Mouse (Mus musculus): ENCODE measurements around the gene Sprtn. TPM values are rescaled to one million over a fixed set of nuclear protein-coding genes. Genes with fewer than 3 reads are reported as not detected.

Gene Sprtn
- total and polyA plus RNA-seq, 3 experiments = 7.7 to 19.9 (median 19.4) TPM

DNA sequence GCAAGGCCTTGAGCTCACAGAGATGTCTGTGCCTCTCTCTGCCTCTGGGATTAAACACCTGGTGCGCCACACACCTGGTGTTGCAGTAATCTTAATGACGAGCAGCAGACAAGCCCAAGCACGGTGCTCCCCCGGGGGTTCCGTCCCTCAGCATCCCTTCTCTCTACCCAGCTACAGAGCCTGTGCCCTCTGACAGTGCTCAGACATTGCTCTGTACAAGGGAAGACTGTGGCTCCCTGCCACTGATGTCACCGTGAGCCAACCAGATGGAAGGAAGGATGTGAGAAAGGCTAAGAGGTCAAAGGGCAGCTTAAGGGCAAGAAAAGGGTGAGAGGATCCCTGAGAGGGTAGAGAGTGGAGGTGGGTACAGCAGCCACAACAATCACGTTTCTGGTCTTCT, 46.7 kb downstream of the Sprtn start:
- DNase-seq = no peak

- DNase-seq = peak; percentile 76
These were observed 50.4 kb downstream of the Sprtn start for GRCm38 (mm10) chr8:124947865-124948732.

- peak; percentile 46 for DNase-seq
These were observed 51.0 kb downstream of the Sprtn start for GRCm38 (mm10) chr8:124948733-124949111.

DNA sequence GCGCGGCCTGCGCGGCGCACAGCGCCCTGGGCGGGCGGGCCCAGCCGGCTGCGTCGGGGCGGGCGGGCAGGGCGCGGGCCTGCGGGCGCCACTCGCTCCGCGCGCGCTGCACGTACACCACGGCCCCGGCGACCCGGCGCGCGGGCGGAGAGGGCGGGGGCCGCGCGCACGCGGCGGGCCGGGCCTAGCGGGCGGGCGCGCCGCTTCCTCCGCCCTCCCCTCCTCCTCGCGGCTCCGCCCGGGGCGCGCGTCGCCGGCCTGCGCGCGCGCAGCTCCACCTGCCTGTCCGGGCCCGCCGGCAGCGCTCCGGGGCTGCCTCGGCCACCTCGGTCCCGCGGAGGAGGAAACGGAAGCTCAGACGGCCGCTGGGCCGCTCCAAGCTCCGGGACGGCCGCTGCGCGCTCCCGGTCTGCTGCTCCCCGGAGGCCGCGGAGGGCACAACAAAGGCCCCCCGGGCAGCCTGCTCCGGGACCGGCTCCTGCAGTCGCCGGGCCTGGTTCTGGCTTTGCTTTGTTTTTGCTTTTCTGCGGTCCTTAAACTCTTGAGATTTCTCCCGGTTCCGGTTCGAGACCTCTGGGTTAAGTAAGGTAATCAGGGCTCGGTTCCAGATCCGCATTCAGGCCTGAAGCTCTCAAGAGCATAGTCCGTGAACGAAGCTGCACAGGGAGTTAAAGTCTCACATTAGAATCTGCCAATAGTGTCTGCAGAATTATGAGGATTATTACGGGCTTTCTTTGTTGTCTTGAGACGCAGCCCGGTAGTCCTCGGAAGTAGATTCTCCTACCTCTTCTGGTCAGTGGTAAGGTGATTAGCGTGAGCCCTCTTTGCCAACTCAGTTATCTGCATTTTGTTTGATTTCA, 51.8 kb downstream of the Sprtn start, which contains the start of gene Egln1:
Gene Egln1, minus strand, starts transcription at position 116 of the 860 bp plus-strand sequence.
- DNase-seq = peak; percentile 93

GRCm38 (mm10) chr8:124950069-124950456, 52.4 kb downstream of the Sprtn start:
- DNase-seq = no peak

DNA sequence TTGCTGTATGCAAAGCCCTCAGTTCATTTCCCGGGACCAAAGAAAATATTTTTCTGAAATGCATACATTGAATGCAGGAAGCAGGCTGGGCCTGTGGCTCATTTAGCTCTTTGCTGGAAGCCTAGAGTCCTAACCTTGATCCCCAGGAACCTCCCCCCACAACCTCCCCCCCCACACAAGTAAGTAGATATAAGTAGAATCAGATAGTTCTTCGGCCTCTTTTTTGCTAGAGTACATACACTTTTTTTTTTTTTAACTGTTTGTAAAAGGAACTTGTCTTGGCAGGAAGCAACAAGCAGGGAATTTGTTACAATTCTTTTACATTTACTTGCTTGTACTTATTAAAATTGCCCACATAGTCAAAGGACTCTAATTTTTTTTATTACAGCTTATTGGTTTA, 53.2 kb downstream of the Sprtn start:
- no peak for DNase-seq

- no peak for DNase-seq
These were observed 55.5 kb downstream of the Sprtn start for GRCm38 (mm10) chr8:124953188-124953587.

DNA sequence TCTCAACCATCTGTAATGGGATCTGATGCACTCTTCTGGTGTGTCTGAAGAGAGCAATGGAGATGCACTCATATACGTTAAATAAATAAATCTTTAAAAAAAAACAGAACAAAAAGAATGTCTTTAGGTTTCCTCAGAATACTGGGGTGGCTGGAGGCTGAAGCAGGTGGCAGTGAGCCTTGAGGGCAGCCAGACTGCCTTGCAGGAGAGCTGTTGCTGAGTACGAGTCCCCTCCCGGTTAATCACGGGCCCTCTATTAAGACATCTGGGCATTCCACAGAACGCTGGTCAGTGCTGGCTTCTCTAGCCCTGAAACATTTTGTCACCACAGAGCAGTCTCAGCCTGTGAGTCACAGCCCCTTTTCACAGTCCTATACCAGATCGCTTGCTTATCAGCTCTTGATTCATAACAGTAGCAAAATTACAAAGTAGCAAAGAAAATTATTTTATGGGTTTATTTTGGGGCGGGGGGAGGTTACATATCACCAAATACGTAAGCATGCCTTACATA, 56.9 kb downstream of the Sprtn start:
- DNase-seq = peak; percentile 65

Other genes with a start within 250 kb of the Sprtn start
- gene 2310022B05Rik, start 234.5 kb upstream of the Sprtn start, total RNA-seq (2021) = 10 to 100 TPM; 34.1 to 56.7 TPM
- 37.6 and 49.4 TPM in 2 replicates for gene 2310022B05Rik, start 234.5 kb upstream of the Sprtn start, polyA plus RNA-seq (2012; rRNA removed)
- gene Ttc13, start 175.9 kb upstream of the Sprtn start, total RNA-seq (2021) = 10 to 100 TPM; 36.4 to 43.3 TPM
- gene Ttc13, start 175.9 kb upstream of the Sprtn start, polyA plus RNA-seq (2012; rRNA removed) = 14.6 and 16.6 TPM in 2 replicates
- 10 to 100 TPM in 1 of 2 experiments, 1 to 10 TPM in 1; 9.2 to 10.7 TPM for gene Arv1, start 175.7 kb upstream of the Sprtn start, total RNA-seq (2021)
- 12.8 and 13.9 TPM in 2 replicates for gene Arv1, start 175.7 kb upstream of the Sprtn start, polyA plus RNA-seq (2012; rRNA removed)
- gene Fam89a, start 146.1 kb upstream of the Sprtn start, total RNA-seq (2021) = under 1 TPM; 0.28 to 0.43 TPM
- gene Fam89a, start 146.1 kb upstream of the Sprtn start, polyA plus RNA-seq (2012; rRNA removed) = 1.0 and 1.6 TPM in 2 replicates
- 1 to 10 TPM; 1.4 to 3.5 TPM for gene Trim67, start 104.8 kb upstream of the Sprtn start, total RNA-seq (2021)
- 0.52 and 1.0 TPM in 2 replicates for gene Trim67, start 104.8 kb upstream of the Sprtn start, polyA plus RNA-seq (2012; rRNA removed)
- gene Gnpat, start 34.9 kb upstream of the Sprtn start, total RNA-seq (2021) = 100 to 1,000 TPM in 1 of 2 experiments, 10 to 100 TPM in 1; 81.0 to 108 TPM
- gene Gnpat, start 34.9 kb upstream of the Sprtn start, polyA plus RNA-seq (2012; rRNA removed) = 66.9 and 77.8 TPM in 2 replicates
- 10 to 100 TPM; 25.9 to 28.0 TPM for gene 2810004N23Rik, start 34.8 kb upstream of the Sprtn start, total RNA-seq (2021)
- gene 2810004N23Rik, start 34.8 kb upstream of the Sprtn start, polyA plus RNA-seq (2012; rRNA removed) = 7.6 and 10.7 TPM in 2 replicates
- gene Exoc8, start 181 bp upstream of the Sprtn start, total RNA-seq (2021) = 10 to 100 TPM; 19.9 to 24.2 TPM
- 9.1 and 10.6 TPM in 2 replicates for gene Exoc8, start 181 bp upstream of the Sprtn start, polyA plus RNA-seq (2012; rRNA removed)
- gene Egln1, start 51.4 kb downstream of the Sprtn start, total RNA-seq (2021) = 10 to 100 TPM; 56.1 to 68.0 TPM
- 25.3 and 32.7 TPM in 2 replicates for gene Egln1, start 51.4 kb downstream of the Sprtn start, polyA plus RNA-seq (2012; rRNA removed)
- gene Tsnax, start 115.1 kb downstream of the Sprtn start, total RNA-seq (2021) = 10 to 100 TPM; 63.4 to 81.1 TPM
- gene Tsnax, start 115.1 kb downstream of the Sprtn start, polyA plus RNA-seq (2012; rRNA removed) = 24.1 and 25.1 TPM in 2 replicates
- gene Disc1, start 156.3 kb downstream of the Sprtn start, total RNA-seq (2021) = 1 to 10 TPM; 1.2 to 1.8 TPM
- 0.79 and 1.1 TPM in 2 replicates for gene Disc1, start 156.3 kb downstream of the Sprtn start, polyA plus RNA-seq (2012; rRNA removed)